Comparison of ENCODE assay signal across 10 mouse cellular contexts in genomic region chr7:70358020-70358847, GRCm38 (mm10). TPM values are rescaled to one million over a fixed set of nuclear protein-coding genes. Genes with fewer than 3 reads are reported as not detected.
DNase-seq lines count a peak whose midpoint lies in the region; ATAC-seq and TF ChIP-seq lines count a peak whose summit lies in the region.
"Had no signal": no experiment of that assay in that cellular context is flagged by ENCODE, and none has a peak within 500 bp of the region (broad histone marks: within the 10 kb centered on the region; RNA-seq: fewer than 3 reads in every experiment).

No protein-coding gene starts in this region.

- no peak for ATAC-seq in forebrain, postnatal 0 days
- ATAC-seq in neural tube, embryonic 11.5 days (ENCODE audit: insufficient read depth, low FRiP score, low TSS enrichment): no peak

- no peak for TF ChIP-seq POLR2A in heart, adult 2 months (IDR thresholded peaks at IDR 0.05; ENCODE audit: insufficient read depth, low read depth, low read length)

- peak overlapping the region; percentile 83 for H3K27ac ChIP-seq in heart, adult 2 months
- H3K27ac ChIP-seq in forebrain, postnatal 0 days (ENCODE audit: low read depth, low read length): peak overlapping the region; percentile 91
- peak overlapping the region; percentile 99 for H3K27ac ChIP-seq in neural tube, embryonic 11.5 days (ENCODE audit: low read depth, low read length)

- TF ChIP-seq CTCF in heart, adult 2 months (IDR thresholded peaks at IDR 0.05): no peak
- no peak for TF ChIP-seq CTCF in forebrain, postnatal 0 days (IDR thresholded peaks at IDR 0.05; ENCODE audit: low read depth)

- H3K9ac ChIP-seq in heart, adult 2 months (ENCODE audit: low read depth, low read length): peak overlapping the region; percentile 73
- peak overlapping the region; percentile 69 for H3K9ac ChIP-seq in forebrain, postnatal 0 days
- peak overlapping the region; percentile 99 for H3K9ac ChIP-seq in neural tube, embryonic 11.5 days (ENCODE audit: low read length)

- no peak for TF ChIP-seq EP300 in heart, adult 2 months (IDR thresholded peaks at IDR 0.05; ENCODE audit: insufficient read depth, low read depth, low read length)

- H3K4me3 ChIP-seq in heart, adult 2 months: peak overlapping the region; percentile 74
- H3K4me3 ChIP-seq in forebrain, postnatal 0 days (ENCODE audit: low read depth, low read length): peak overlapping the region; percentile 70
- peak overlapping the region; percentile 96 for H3K4me3 ChIP-seq in neural tube, embryonic 11.5 days (ENCODE audit: low read depth, low read length)

- H3K9me3 ChIP-seq in forebrain, postnatal 0 days (ENCODE audit: low read length): no peaks in the 10 kb centered on the region
- no peaks in the 10 kb centered on the region for H3K9me3 ChIP-seq in neural tube, embryonic 11.5 days (ENCODE audit: control insufficient read depth, low read length)

- H3K36me3 ChIP-seq in heart, adult 2 months (ENCODE audit: control insufficient read depth, insufficient read depth, low read length): peaks cover 6% of the 10 kb centered on the region
- H3K36me3 ChIP-seq in forebrain, postnatal 0 days (ENCODE audit: insufficient read depth): no peaks in the 10 kb centered on the region
- peaks cover 9% of the 10 kb centered on the region for H3K36me3 ChIP-seq in neural tube, embryonic 11.5 days (ENCODE audit: control insufficient read depth, insufficient read depth, low read length)

- H3K27me3 ChIP-seq in heart, adult 2 months (ENCODE audit: control insufficient read depth, insufficient read depth, low read length): 0 out of 2 replicates have a peak, but pooled peaks cover 2% of the 10 kb centered on the region
- H3K27me3 ChIP-seq in forebrain, postnatal 0 days (ENCODE audit: insufficient read depth, low read length): peaks cover 28% of the 10 kb centered on the region
- H3K27me3 ChIP-seq in neural tube, embryonic 11.5 days (ENCODE audit: control insufficient read depth, insufficient read depth, low read length): no peaks in the 10 kb centered on the region

- H3K4me1 ChIP-seq in heart, adult 2 months (ENCODE audit: control insufficient read depth, insufficient read depth, low read length): no peaks in the 10 kb centered on the region; the same call in 1 of the 2 replicates
- H3K4me1 ChIP-seq in forebrain, postnatal 0 days (ENCODE audit: insufficient read depth): no peaks in the 10 kb centered on the region
- H3K4me1 ChIP-seq in neural tube, embryonic 11.5 days (ENCODE audit: control insufficient read depth, insufficient read depth, low read length): peaks cover 25% of the 10 kb centered on the region

- intact Hi-C loops in heart, adult 2 months (cut with DNase I): no loop called here
- intact Hi-C loops in heart, postnatal 10 days (cut with DNase I): loop anchor here (10.0 kb wide), 1 partner anchor 1607 kb away; no protein-coding TSS in a partner anchor

- H3K79me2 ChIP-seq in heart, adult 2 months (replicated peaks; ENCODE audit: control insufficient read depth, insufficient read depth, low read length): no peaks in the 10 kb centered on the region; the same call in 1 of the 2 replicates

- 15% methylated on average over 33 of the region's 33 CpGs for WGBS in heart, adult 2 months
- WGBS in forebrain, postnatal 0 days: 5% methylated on average over 33 of the region's 33 CpGs
- WGBS in neural tube, embryonic 11.5 days: 0% methylated on average over 33 of the region's 33 CpGs

- peak in 1 of 2 experiments; percentile 62 for DNase-seq in heart, adult 2 months
- DNase-seq in heart, postnatal 10 days: no peak
- DNase-seq in NIH3T3 (ENCODE audit: low read depth): peak; percentile 70
- no peak for DNase-seq in forebrain, postnatal 0 days
- peak; percentile 75 for DNase-seq in kidney, postnatal 14 days
- DNase-seq in neural tube, embryonic 11.5 days (ENCODE audit: low spot score): peak; percentile 45
- no peak for DNase-seq in cerebellum, adult 11-12 months
- DNase-seq in gastrocnemius, postnatal 25 days: no peak

- peak overlapping the region; percentile 87 for H3K4me2 ChIP-seq in forebrain, postnatal 0 days (ENCODE audit: low read depth)
- peak overlapping the region; percentile 96 for H3K4me2 ChIP-seq in neural tube, embryonic 11.5 days (ENCODE audit: low read depth)

RNA-seq across cellular contexts. Expression of gene Nr2f2, which starts 8.3 kb away (rescaled TPM):
- total RNA-seq in heart, adult 2 months (2021): 10 to 100 TPM; 16.4 to 18.8 TPM
- polyA plus RNA-seq in heart, adult 2 months (2012; rRNA removed): 22.9 and 39.3 TPM in 2 replicates
- total RNA-seq in heart, postnatal 10 days (2021): 10 to 100 TPM; 25.2 to 30.0 TPM
- 23.7 and 49.9 TPM in 2 replicates for total RNA-seq in forebrain, postnatal 0 days (2014; rRNA removed)
- polyA plus RNA-seq in forebrain, postnatal 0 days (2015; fragmentation: Nextera tagmentation; extraction: Ambion mirVana): 46.4 and 92.8 TPM in 2 replicates
- polyA plus RNA-seq in neural tube, embryonic 11.5 days (2014; fragmentation: Nextera tagmentation; extraction: Ambion mirVana): 88.5 and 95.9 TPM in 2 replicates
- 10 to 100 TPM; 15.1 to 21.7 TPM for total RNA-seq in gastrocnemius, postnatal 25 days (2021)
- total RNA-seq: hematopoietic stem cell, adult 5-6 weeks; MEL had no signal

Comparison
In these comparisons a context has a peak if more than half of its experiments do, and no peak if none do; other contexts are left out.
1. DNase-seq: peak in NIH3T3 (single experiment), kidney, postnatal 14 days (single experiment) and neural tube, embryonic 11.5 days (single experiment); none in heart, postnatal 10 days (0 of 2), forebrain, postnatal 0 days (single experiment), cerebellum, adult 11-12 months (single experiment) and gastrocnemius, postnatal 25 days (single experiment).
2. Peak in every context shown above with its lines, with median percentiles within 50 percentile points of each other: H3K27ac ChIP-seq, H3K4me3 ChIP-seq and H3K9ac ChIP-seq.